Comparison of ENCODE assay signal across 19 mouse cellular contexts in genomic region chr12:100144269-100144668, GRCm38 (mm10). TPM values are rescaled to one million over a fixed set of nuclear protein-coding genes. Genes with fewer than 3 reads are reported as not detected.
DNase-seq lines count a peak whose midpoint lies in the region; ATAC-seq and TF ChIP-seq lines count a peak whose summit lies in the region.
"Had no signal": no experiment of that assay in that cellular context is flagged by ENCODE, and none has a peak within 500 bp of the region (broad histone marks: within the 10 kb centered on the region; RNA-seq: fewer than 3 reads in every experiment).

No protein-coding gene starts in this region.

- peak; percentile 48; the same call in 1 of the 2 replicates for ATAC-seq in lung, embryonic 15.5 days (ENCODE audit: borderline replicate concordance, extremely low read depth, low FRiP score, low TSS enrichment)
- ATAC-seq in neural tube, embryonic 15.5 days (ENCODE audit: low FRiP score): no peak
- no peak for ATAC-seq in stomach, postnatal 0 days (ENCODE audit: low FRiP score, low TSS enrichment)
- ATAC-seq: CD4-positive, CD25-positive, alpha-beta regulatory T cell, adult 4 months; hindbrain, embryonic 16.5 days had no signal

- 70% methylated on average over 5 of the region's 5 CpGs for WGBS in lung, embryonic 15.5 days
- 72% methylated on average over 5 of the region's 5 CpGs for WGBS in lung, adult 2 months
- WGBS in neural tube, embryonic 15.5 days: 78% methylated on average over 5 of the region's 5 CpGs
- 74% methylated on average over 5 of the region's 5 CpGs for WGBS in stomach, postnatal 0 days

- H3K36me3 ChIP-seq in lung, embryonic 15.5 days: peaks cover 90% of the 10 kb centered on the region
- H3K36me3 ChIP-seq in neural tube, embryonic 15.5 days: peaks cover 82% of the 10 kb centered on the region
- H3K36me3 ChIP-seq in stomach, postnatal 0 days (ENCODE audit: control insufficient read depth, insufficient read depth, low read length): peaks cover 36% of the 10 kb centered on the region

- H3K27me3 ChIP-seq in lung, embryonic 15.5 days: no peaks in the 10 kb centered on the region
- no peaks in the 10 kb centered on the region for H3K27me3 ChIP-seq in neural tube, embryonic 15.5 days (replicated peaks)
- H3K27me3 ChIP-seq in stomach, postnatal 0 days (ENCODE audit: control insufficient read depth, insufficient read depth, low read length): no peaks in the 10 kb centered on the region
- H3K27me3 ChIP-seq: neural tube, embryonic 13.5 days had no signal

- TF ChIP-seq CTCF in lung, adult 2 months (IDR thresholded peaks at IDR 0.05; ENCODE audit: insufficient read depth, low read length): no peak
- TF ChIP-seq CTCF in stomach, postnatal 0 days (IDR thresholded peaks at IDR 0.05; ENCODE audit: low read depth): no peak

- H3K9me3 ChIP-seq in lung, embryonic 15.5 days: no peaks in the 10 kb centered on the region
- H3K9me3 ChIP-seq in neural tube, embryonic 15.5 days (replicated peaks): no peaks in the 10 kb centered on the region
- no peaks in the 10 kb centered on the region for H3K9me3 ChIP-seq in stomach, postnatal 0 days (ENCODE audit: control insufficient read depth, low read length)
- H3K9me3 ChIP-seq: G1E; midbrain, embryonic 10.5 days; neural tube, embryonic 13.5 days had no signal

- H3K4me2 ChIP-seq in lung, embryonic 15.5 days: no peak overlapping the region
- H3K4me2 ChIP-seq in neural tube, embryonic 15.5 days: no peak overlapping the region
- H3K4me2 ChIP-seq in stomach, postnatal 0 days (replicated peaks; ENCODE audit: low read depth): no peak overlapping the region
- H3K4me2 ChIP-seq: neural tube, embryonic 13.5 days had no signal

- H3K4me3 ChIP-seq in lung, embryonic 15.5 days: no peak overlapping the region
- H3K4me3 ChIP-seq in lung, adult 2 months (replicated peaks; ENCODE audit: extremely low read depth, low read depth, low read length): no peak overlapping the region
- no peak overlapping the region for H3K4me3 ChIP-seq in neural tube, embryonic 15.5 days (replicated peaks)
- no peak overlapping the region for H3K4me3 ChIP-seq in stomach, postnatal 0 days (ENCODE audit: low read depth, low read length)
- H3K4me3 ChIP-seq: gastrocnemius, adult 2 months; midbrain, embryonic 10.5 days; neural tube, embryonic 13.5 days had no signal

- DNase-seq in adrenal gland, adult (ENCODE audit: inconsistent age in 2 of 2, low spot score in 1 of 2): peak; percentile 51 to 85
- no peak for DNase-seq in adrenal gland, postnatal 4 days (ENCODE audit: low spot score in 2 of 2)
- DNase-seq in lung, adult 2 months: no peak
- peak; percentile 77 for DNase-seq in kidney, postnatal 10 days
- no peak for DNase-seq in stomach, postnatal 0 days (ENCODE audit: low spot score)
- DNase-seq in thymus, postnatal 36 days: no peak
- DNase-seq: cerebellum, adult 8-10 months; gastrocnemius, adult 2 months; layer of hippocampus, postnatal 36 days; liver; right cerebral cortex, postnatal 4 days; thymus, postnatal 25 days had no signal

- no peak for TF ChIP-seq POLR2A in lung, adult 2 months (IDR thresholded peaks at IDR 0.05; ENCODE audit: borderline replicate concordance, extremely low read depth, low read depth, low read length)

- H3K9ac ChIP-seq in lung, embryonic 15.5 days: no peak overlapping the region
- H3K9ac ChIP-seq in neural tube, embryonic 15.5 days (replicated peaks): no peak overlapping the region
- no peak overlapping the region for H3K9ac ChIP-seq in stomach, postnatal 0 days (ENCODE audit: low read length)
- H3K9ac ChIP-seq: neural tube, embryonic 13.5 days had no signal

- no peaks in the 10 kb centered on the region for H3K4me1 ChIP-seq in lung, embryonic 15.5 days
- H3K4me1 ChIP-seq in lung, adult 2 months (ENCODE audit: control insufficient read depth, insufficient read depth, low read length): no peaks in the 10 kb centered on the region
- no peaks in the 10 kb centered on the region for H3K4me1 ChIP-seq in neural tube, embryonic 15.5 days
- H3K4me1 ChIP-seq in stomach, postnatal 0 days (replicated peaks; ENCODE audit: control insufficient read depth, insufficient read depth): no peaks in the 10 kb centered on the region
- H3K4me1 ChIP-seq: midbrain, embryonic 10.5 days; neural tube, embryonic 13.5 days had no signal

- TF ChIP-seq EP300 in stomach, postnatal 0 days (optimal IDR thresholded peaks at IDR 0.05): no peak

- H3K27ac ChIP-seq in lung, embryonic 15.5 days: no peak overlapping the region
- H3K27ac ChIP-seq in neural tube, embryonic 15.5 days (replicated peaks): no peak overlapping the region
- H3K27ac ChIP-seq in stomach, postnatal 0 days (replicated peaks): no peak overlapping the region
- H3K27ac ChIP-seq: gastrocnemius, adult 2 months; midbrain, embryonic 10.5 days; neural tube, embryonic 13.5 days had no signal

RNA-seq across cellular contexts. Expression of gene Nrde2, which starts 15.2 kb away (rescaled TPM):
- 10 to 100 TPM; 30.7 to 32.5 TPM for total RNA-seq in adrenal gland, postnatal 4 days (2021)
- 13.2 and 14.7 TPM in 2 replicates for polyA plus RNA-seq in lung, embryonic 15.5 days (2015; fragmentation: Nextera tagmentation; extraction: Ambion mirVana)
- 7.0 and 11.6 TPM in 2 replicates for polyA plus RNA-seq in lung, adult 2 months (2012; rRNA removed)
- 10.4 and 11.8 TPM in 2 replicates for polyA plus RNA-seq in neural tube, embryonic 15.5 days (2015; fragmentation: Nextera tagmentation; extraction: Ambion mirVana)
- polyA plus RNA-seq in stomach, postnatal 0 days (2015; fragmentation: Nextera tagmentation; extraction: Ambion mirVana): 5.9 and 6.9 TPM in 2 replicates

RNA-seq across cellular contexts. Expression of gene Psmc1, which starts 34.3 kb away (rescaled TPM):
- 100 to 1,000 TPM; 216 to 227 TPM for total RNA-seq in adrenal gland, postnatal 4 days (2021)
- 287 and 294 TPM in 2 replicates for polyA plus RNA-seq in lung, embryonic 15.5 days (2015; fragmentation: Nextera tagmentation; extraction: Ambion mirVana)
- 20.6 and 34.2 TPM in 2 replicates for polyA plus RNA-seq in lung, adult 2 months (2012; rRNA removed)
- polyA plus RNA-seq in neural tube, embryonic 15.5 days (2015; fragmentation: Nextera tagmentation; extraction: Ambion mirVana): 280 and 292 TPM in 2 replicates
- 176 and 186 TPM in 2 replicates for polyA plus RNA-seq in stomach, postnatal 0 days (2015; fragmentation: Nextera tagmentation; extraction: Ambion mirVana)

RNA-seq across cellular contexts. Expression of gene Calm1, which starts 55.0 kb away (rescaled TPM):
- 100 to 1,000 TPM; 373 to 429 TPM for total RNA-seq in adrenal gland, postnatal 4 days (2021)
- polyA plus RNA-seq in lung, embryonic 15.5 days (2015; fragmentation: Nextera tagmentation; extraction: Ambion mirVana): 1,739 and 1,769 TPM in 2 replicates
- 399 and 586 TPM in 2 replicates for polyA plus RNA-seq in lung, adult 2 months (2012; rRNA removed)
- polyA plus RNA-seq in neural tube, embryonic 15.5 days (2015; fragmentation: Nextera tagmentation; extraction: Ambion mirVana): 2,749 and 3,020 TPM in 2 replicates
- 1,956 and 2,116 TPM in 2 replicates for polyA plus RNA-seq in stomach, postnatal 0 days (2015; fragmentation: Nextera tagmentation; extraction: Ambion mirVana)

Comparison
In these comparisons a context has a peak if more than half of its experiments do, and no peak if none do; other contexts are left out.
1. DNase-seq: peak in adrenal gland, adult (2 of 2) and kidney, postnatal 10 days (single experiment); none in adrenal gland, postnatal 4 days (0 of 2), lung, adult 2 months (single experiment), stomach, postnatal 0 days (single experiment) and thymus, postnatal 36 days (0 of 2).